Mouse (Mus musculus) adrenal gland, adult 18-20 months (tissue): Measurements from ENCODE around the gene Ccdc97. TPM values are rescaled to one million over a fixed set of nuclear protein-coding genes. Genes with fewer than 3 reads are reported as not detected.
"Not testable (repeated sequence)": the region's sequence is repeated elsewhere in the genome, so short reads cannot be mapped to it uniquely, and the experiment has no call there.

Source experiments
- DNase-seq, 2 experiments: peaks; one replicate each; pipeline ENCODE4 v3.0.0; 2021 to 2022; ENCODE audit warnings: low spot score in 2 of 2
- total RNA-seq, 2 experiments: library from RNA; stranded (reverse); gene quantifications; 1 replicate in 1 of 2; 2 replicates in 1 of 2; pipeline ENCODE4 v1.2.3; 2021

Ccdc97 gene
- total RNA-seq, 2 experiments from 2014 or later: 52.1 to 53.0 TPM

DNA sequence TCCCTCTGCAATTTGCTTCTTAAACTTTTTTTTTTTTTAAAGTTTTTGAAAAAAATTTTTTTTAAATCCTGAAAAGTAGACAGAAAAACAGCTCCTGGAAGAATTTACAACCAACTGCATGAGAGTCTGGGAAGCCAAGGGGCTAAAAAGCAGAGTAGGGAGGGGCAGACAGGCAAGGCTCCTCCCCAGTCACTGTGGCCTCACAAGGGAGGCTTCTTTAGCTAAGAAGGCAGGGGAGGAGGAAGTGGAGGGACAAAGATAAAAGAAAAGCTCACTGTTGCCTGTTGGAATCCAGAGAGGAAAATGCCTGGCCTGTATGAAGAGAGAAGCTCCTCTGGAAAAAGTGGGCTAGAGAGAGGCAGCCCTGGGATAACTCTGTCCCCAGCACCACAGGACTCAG, 2.9 kb upstream of the Ccdc97 start:
- DNase-seq: not testable (repeated sequence)

DNA sequence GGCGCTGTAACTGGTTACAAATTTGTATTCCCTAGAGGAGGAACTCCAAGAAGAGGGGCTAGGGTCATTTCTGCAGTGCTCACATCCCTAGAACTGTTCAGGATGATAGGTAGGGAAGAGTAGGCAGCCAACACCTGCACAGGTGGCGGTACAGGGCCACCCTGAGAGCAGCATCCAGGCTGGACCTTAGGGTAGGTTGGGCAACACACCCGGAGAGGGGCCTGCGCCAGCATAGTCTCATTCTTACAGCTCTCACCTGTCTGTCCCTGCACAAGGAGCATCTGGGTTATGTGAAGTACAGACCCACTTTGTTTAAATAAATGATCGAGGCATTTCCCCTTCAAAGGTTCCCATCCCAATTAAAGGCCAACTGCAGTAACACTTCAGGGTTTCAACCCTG, 1.9 kb upstream of the Ccdc97 start:
- no peak for DNase-seq

DNA sequence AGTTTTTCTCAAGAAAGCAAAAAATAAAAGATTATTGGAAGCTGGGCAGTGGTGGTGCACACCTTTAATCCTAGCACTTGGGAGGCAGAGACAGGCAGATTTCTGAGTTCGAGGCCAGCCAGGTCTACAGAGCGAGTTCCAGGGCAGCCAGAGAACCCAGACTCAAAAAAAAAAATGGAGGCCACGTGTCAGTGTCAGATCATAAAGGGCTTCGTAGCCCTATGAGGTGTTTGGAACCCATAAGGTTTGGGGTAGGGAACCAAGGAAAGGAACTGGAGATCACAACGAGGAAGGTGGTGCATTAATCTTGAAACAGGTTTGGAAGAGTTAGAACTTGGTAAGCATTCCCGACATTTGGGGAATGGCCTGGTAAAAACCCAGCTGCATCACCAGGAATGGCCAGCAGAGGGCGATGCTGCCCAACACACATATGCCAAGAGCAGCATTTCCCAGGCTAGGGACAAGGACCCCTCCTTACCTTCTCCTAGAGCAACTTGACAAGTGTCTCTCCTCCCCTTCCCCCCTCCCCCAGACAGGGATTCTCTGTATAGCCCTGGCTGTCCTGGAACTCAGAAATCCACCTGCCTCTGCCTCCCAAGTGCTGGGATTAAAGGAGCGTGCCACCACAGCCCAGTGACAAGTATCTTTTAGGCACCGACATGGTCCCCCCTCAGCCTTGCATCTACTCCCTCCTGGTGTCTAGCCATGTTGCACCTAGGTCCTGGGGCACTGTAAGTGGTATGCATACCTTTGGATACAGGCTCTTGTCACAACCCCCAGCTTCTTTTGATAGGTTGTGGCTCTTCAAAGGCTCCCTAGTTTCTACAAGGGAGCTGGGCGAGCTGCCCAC, 1.1 kb upstream of the Ccdc97 start:
- peak; percentile 83 to 86 for DNase-seq

DNA sequence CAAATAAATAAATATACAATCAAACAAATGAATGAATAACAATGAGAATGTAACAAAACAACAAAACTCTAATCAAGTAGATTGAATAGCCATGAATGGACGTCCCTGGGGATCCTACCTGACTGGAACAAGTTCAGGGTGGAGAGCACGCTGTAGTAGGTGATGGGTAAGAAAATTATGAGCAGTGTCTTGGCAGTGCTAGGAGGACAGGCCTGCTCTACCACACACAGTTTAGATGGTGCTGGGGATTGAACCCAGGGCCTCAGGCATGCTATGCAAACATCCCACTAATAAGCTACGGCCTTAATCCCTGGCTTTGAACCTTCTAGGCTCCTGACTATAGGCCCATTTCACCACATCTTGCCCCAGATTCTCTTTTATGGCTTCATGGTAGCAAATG, 1.4 kb downstream of the Ccdc97 start:
- DNase-seq: no peak

DNA sequence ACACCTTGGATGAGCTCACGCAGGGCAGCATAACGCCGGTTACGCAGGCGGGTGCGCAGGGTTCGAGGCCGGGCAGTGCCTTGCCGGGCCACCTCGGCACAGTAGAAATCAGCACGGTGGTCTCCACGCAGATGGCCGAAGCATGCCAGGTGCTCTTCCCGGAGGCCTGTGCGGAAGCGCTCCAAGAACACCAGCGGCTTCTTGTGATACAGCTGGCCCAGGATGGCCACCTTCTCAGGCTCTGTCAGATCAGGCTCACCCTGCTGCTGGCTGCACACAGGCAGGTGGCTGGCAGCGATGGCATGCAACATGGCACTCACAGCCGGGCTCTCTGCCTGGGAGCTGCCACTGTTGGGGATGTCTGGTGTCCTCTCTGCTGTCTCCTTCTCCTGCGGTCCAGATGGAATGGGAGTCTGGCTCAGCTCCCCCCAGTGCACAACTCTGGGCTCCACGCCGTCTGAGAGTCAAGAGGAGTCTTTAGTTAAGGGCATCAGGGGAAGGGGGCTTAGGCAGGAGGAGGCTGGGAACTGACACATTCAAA, 3.1 kb downstream of the Ccdc97 start:
- no peak for DNase-seq

DNA sequence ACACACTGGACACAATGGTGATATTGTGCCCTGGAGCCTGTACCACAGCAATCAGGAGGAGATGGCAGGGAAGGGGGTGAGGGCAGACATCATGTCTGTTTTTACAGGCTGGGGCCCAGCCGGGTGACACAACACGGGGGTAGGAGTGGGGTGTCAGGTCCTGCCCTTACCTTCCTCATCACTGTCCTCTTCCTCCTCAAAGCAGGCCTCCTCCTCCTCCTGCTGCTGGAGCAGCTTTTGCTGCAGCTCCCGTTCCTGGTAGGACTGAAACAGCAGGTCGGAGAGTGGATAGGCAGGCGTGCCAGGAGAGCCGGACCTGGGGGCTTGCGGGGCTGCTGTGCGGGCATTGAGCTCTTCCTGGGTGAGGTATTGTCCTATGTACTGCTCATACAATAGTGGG, 4.3 kb downstream of the Ccdc97 start:
- DNase-seq: no peak

DNA sequence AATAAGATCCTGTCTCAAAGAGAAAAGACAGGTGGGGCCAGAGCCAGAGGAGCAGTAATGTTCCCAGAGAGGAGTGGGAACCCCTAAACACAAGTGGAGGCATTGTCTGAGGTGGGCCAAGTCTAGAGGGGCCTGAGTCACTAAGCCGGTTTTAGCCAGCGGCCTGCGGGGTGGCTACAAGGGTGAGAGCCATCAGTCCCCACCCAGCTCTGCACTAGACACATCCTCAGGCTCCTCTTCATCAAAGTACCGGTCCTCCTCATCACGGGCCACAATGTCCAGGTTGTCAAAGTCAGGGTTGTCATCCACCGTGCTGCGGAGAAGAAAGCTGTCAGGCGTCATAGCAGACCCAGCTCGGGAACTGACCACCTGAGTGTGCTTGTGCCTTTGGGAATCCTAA, 6.1 kb downstream of the Ccdc97 start:
- no peak for DNase-seq

DNA sequence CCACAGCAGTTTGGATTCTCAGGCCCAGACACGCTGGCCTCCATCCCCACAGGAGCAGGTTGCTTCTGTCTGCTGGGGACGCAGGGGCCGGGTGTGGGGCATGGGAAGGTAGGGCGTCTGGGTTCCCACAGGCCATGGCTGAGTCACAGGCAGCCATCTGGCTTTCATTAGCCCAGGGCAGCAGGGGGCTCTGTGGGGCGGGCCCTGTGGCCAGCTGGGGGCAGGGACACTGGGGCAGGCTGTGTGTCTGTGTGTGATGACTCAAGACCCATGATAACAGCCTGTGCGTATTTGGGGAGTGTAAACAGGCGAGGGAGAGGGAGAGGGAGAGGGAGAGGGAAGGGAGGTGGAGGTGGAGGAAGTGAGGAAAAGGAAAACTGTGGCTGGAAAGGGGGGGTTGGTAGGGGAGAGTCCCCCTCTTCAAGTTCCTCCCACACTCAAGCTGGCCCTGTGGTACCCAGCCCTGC, 7.1 kb downstream of the Ccdc97 start:
- DNase-seq: no peak

DNA sequence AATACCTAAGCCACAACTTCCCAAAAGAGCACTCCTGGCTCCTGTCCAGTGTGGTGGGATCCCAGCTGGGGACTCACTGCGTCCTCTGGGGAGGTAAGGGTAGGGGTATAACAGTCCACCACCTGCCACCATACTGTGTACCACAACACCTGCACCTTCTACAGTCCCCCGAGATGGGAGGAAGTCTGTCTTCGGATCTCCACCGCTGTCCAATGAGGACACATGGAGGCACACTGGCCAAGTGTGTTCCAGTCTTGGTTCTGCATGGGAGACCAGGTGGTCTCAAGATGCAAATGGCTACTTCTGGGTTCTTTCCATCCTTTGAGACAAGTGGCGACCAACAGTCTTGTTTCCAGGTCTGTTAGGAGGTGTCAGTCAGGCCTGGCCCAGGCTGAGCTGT, 7.7 kb downstream of the Ccdc97 start:
- no peak for DNase-seq

DNA sequence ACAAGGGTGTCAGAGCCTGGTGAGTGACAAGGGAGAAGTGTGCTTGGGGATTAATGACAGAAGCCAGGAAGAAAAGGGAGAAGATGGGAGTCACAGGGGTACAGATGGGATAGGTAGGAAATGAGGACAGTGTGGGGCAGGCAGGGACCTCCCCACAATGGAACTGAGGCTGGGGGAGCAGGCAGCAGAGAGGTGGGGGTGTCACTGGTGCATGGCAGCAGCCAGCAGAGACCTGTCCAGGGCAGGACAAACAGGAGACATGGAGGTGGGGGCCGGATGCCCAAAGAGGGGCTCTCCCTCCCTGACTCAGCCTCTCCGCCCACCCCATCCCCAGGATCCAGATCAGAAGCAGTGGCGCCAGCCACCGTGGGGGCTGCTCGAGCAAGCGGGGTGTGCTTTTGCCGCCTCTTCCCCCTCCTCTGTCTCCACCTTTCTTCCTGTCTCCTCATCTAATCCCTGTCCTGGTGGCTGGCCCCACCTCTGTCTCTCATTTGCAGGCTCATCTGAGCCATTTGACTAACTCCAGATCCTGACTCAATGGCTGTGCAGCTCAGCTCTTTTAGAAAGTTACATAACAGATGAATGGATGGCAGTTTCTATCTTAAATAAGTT, 8.3 kb downstream of the Ccdc97 start:
- no peak for DNase-seq

DNA sequence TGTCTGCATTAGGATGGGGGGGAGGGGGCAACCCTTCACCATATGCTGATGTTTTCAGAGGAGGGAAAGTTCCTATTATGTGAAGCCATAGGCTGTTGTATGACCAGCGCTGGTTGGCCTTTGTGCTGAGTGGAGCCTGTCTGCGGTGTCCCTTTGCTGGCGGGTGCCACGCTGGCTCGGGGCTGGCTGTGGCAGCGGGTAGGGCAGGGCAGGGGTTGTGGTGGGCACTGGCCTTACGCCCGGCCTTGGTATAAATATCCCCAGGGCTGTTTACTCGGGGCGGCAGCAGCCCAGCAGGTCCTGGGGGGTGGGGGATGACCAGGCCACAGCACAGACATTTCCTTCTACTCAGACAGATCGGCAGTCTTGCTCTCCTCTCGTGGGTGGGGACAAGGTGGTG, 8.9 kb downstream of the Ccdc97 start:
- DNase-seq: no peak

DNA sequence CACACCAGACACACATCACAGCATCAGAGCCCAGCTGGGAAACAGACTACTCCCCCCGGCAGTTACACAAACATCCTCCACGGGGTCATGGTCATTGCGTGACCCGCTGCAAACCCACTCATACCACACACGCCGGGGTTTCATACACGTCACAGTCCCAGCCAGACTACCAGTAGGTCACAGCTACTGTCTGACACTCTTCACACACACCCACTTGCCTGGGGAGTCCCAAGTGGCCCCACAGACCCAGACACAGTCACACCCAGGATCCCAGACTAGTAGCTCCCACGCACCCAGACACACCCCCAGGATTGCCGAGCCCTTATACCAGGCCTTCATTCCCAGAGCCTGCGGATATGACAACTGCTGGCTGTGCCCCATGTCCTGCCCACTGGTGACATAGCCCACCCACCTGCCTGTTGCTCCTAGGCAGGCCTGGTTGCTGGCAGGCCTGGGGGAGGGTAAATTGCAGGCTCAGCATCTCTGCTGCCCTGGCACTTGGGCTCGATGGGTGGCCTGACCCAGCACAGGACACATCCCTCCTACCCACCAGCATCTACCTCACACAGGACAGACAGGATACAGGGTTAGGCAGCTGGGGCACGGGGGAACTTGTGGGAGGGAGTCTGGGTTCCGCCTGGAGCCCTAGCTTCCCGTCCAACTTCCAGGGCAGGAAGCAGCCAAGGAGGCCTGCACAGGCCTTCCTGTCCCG, 11.2 kb downstream of the Ccdc97 start:
- no peak for DNase-seq

DNA sequence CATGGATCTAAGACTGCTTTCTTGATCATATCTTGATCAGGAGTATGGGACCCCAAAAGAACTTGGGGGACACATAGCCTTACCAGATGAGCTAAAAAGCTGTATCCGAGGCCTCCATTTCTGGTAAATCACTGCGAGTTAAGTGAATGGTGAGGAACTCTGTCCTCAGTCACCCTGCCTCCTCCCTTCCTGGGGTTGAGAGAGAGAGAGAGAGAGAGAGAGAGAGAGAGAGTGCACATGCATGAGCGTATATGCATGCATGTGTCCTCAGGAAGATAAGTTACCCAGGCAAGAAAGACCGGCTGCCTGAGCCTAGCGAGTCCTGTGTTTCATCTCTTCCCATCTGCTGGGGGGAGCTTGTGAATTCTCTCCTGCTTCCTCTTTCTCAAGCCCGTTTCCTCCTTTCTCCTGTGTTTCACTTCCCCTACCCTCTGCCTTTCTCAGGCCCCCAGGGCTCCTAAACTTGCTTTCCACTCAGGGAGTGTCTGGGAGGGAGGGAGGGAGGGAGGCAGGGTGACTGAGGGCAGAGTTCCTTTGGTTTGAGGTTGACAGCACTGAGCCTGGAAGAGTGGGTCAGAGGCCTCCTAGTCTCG, 12.2 kb downstream of the Ccdc97 start:
- DNase-seq: no peak

DNA sequence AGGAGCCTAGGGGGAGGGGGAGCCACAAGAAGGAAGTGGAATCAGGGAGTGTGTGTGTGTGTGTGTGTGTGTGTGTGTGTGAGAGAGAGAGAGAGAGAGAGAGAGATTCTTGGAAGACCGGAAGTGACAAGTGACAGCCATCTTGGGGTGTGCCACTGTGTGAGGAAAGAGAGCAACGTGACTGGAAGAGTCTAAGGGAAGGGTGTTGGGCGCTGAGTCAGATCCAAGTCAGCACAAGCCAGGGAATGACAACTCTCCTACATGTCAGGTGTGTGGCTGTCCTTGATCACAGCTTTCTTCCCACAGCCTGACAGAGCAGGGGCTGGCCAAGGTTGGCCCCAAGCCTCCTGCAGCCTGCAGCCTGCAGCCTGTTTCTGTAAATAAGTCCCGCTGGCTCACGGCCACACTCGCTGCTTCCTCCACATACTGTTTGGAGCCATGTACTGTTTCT, 13.1 kb downstream of the Ccdc97 start:
- DNase-seq: no peak

DNA sequence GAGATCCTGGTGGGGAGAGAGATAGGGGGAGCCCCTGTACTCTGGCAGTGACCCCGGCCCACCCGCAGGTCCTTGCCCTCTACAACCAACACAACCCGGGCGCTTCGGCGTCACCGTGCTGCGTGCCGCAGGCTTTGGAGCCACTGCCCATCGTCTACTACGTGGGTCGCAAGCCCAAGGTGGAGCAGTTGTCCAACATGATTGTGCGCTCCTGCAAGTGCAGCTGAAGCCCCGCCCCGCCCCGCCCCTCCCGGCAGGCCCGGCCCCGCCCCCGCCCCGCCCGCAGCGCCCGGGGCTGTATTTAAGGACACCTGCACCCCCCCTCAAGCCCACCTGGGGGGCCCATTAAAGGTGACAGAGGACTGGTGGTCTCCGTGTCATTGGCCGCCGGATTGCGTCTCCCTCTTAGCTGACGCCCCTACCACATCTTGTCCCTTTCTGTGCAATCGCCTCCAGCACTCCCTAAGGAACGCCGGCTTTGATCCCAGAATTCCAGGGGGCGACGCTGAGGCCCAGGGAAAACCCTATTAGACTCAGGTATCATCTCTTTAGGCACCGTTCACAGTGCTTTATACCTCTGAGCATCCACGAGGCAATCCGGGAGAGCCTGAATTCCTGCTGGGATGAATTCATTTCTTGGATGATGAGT, 14.0 kb downstream of the Ccdc97 start:
- DNase-seq: no peak

DNA sequence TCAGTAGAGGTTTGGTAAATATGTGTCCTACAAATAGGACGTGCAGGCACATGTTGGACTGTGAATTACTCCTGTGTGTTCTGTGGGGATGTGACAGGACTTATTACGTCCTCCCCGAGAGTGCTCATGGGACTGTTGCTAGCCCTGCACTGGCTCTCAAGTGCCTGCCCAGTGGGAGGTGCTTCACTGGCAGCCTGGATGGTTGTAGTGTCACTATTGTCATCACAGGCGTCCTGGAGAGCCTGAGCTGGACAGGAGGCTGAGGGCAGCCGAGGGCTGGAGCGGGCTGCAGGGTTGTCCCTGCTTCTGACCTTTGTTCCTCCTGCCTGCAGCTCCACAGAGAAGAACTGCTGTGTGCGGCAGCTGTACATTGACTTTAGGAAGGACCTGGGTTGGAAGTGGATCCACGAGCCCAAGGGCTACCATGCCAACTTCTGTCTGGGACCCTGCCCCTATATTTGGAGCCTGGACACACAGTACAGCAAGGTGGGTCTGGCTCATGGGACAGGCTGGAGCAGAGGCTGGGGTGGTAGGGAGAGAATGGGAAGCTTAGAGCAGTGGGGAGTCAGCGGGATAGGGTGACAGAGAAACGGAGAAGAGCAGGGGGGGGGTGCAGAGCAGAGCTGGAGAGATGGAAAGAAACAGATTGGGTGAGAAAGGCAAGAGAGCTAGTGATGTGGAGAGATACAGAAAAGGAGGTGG, 14.9 kb downstream of the Ccdc97 start:
- DNase-seq: no peak

DNA sequence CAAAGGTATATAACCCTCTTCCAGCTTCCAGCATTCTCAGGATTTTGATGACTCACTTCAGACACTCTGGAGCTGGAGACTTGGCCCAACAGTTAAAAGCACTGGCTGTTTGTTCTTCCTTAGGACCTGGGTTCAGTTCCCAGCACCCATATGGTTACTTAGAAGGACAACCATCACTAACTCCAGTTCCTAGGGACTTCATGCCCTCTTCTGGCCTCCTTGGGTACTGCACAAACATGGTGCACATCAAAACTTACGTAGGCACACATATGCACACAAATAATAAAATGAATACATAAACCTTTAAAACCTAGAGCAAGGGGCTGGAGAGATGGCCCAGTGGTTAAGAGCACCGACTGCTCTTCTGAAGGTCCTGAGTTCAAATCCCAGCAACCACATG, 16.5 kb downstream of the Ccdc97 start:
- no peak for DNase-seq

DNA sequence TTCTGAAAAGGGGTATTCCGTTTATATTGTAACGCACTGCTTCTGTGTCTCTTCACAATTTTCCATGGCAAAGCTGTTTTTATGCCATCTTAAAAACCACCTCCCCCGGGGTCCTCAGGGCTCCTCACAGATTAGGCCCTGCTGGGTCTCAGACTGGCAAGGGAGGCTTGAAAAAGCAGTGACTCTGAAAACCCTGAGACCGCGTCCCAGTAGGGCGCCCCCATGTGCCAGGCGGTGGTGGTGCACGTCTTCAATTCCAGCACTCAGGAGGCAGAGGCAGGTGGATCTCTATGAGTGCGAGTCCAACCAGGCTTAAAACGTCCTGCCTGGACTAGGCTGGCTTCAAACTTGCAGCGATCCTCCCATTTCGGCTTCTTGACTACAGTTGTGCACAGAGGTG, 18.2 kb downstream of the Ccdc97 start:
- no peak for DNase-seq

DNA sequence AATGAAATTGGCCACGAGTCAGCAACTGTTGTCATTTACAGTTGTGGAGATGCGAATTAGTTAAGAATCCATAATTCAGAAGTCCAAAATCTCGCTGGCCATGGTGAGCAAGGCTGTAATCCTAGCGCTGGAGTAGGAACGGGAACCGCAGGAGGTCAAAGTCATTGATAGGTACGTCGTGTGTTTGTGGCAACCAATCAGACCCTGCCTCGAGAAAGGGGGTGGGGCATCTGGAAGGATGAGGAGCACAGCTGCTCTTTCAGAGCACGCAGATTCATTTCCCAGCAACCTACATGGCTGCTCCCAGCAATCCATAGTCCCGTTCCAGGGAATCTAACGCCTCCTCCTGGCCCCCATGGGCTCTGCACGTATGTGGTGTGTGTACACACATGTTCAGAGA, 19.0 kb downstream of the Ccdc97 start:
- DNase-seq: no peak

DNA sequence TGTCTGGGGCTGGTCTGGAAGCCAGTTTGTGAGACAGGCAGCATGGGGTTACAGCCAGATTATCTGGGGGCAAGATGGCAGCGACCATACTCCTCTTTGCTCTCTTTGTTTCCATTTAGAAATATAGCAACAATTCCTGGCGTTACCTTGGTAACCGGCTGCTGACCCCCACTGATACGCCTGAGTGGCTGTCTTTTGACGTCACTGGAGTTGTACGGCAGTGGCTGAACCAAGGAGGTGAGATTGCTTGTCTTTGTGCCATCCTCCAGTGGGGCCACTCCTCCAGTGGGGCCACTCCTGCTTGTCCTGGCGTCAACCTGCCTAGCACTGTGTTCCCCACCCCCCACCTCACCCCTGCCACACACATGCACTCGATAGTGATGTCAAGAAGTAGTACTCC, 24.8 kb downstream of the Ccdc97 start:
- DNase-seq: no peak
